Mouse (Mus musculus) mouse embryonic stem cell (cell line): Measurements from ENCODE around the gene Rufy4.

Experiments
- in situ Hi-C, 2 experiments: fragments of 300-500 bp; cut with MboI; formaldehyde crosslinking; loops; 1 replicate in 1 of 2; 3 replicates in 1 of 2; pipeline ENCODE4 v1.14.3; 2019 to 2020; ENCODE audit warnings: low sequenced_read_pairs in 2 of 2, low pct_unique_long_range_greater_than_20kb in 1 of 2, mixed read lengths in 1 of 2; ENCODE audit not compliant: unreplicated experiment in 1 of 2

Gene Rufy4

GRCm38 (mm10) chr1:74124991-74125552, at the start of gene Rufy4:
Gene Rufy4, plus strand, starts transcription at chr1:74125541.
- in situ Hi-C loops: loop anchor here in 1 of 2 experiments (5.0 kb wide), 1 partner anchor 223 kb away; no protein-coding TSS in a partner anchor

DNA sequence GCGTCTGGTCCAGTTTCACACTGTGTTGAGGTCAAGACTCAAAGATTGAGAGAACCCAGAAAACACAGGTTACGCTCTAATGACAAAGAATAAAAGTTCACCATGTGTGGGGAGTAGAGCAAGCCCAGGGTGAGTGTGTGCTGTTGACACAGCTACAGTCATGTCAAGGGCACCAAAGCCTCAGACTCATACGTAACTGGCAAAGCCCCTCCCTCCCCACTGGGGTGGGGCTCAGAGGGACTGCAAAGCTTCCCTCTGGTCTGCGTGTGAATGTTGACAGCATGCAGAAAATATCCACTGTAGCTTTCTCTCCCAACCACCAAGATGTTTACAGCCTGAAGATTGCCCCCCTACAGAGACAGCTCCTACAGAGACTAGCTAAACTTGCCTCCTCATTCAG, 49.1 kb upstream of the Rufy4 start:
- in situ Hi-C loops: loop anchor here (5.0 to 10.0 kb wide), 3 partner anchors 79 to 174 kb away; no protein-coding TSS in a partner anchor

DNA sequence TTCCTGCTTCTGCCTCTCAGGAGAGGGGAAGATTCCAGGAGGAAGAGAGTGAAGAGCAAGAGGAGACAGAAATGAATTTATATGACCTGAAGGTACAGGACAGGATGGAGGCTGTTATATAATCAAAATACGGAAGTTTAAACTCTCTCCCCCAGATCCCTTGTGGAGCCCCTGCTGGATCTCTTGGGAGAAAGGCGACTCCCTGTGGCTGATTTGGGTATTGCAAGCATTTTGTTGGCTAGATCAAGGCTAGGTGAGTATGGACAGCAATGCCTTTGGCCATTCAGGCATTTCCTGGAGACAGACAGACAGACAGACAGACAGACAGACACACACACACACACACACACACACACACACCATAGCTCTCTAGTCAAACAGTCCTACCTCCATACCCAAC, 48.0 kb upstream of the Rufy4 start:
- in situ Hi-C loops: loop anchor here (5.0 to 10.0 kb wide), 3 partner anchors 80 to 175 kb away; no protein-coding TSS in a partner anchor

DNA sequence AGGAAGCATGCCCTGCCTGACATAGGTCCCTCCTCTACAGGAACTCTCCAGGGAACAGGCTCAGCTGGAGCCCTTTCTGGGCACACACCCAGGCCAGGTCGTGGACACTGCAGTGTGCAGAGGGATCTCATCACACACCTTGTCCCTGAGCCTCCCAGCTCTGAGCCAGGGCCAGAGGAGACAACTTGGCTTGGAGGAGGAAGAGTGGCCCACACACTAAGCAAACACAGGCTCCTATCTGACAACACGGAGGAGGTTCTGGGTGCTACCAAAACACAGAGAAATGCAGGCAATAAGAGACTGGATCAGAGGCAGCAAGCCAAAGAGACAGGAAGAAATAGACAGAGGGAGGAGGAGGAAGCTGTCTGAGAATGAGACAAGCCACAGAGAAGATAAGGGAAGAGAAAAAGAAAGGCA, 43.8 kb upstream of the Rufy4 start:
- in situ Hi-C loops: no loop called here

DNA sequence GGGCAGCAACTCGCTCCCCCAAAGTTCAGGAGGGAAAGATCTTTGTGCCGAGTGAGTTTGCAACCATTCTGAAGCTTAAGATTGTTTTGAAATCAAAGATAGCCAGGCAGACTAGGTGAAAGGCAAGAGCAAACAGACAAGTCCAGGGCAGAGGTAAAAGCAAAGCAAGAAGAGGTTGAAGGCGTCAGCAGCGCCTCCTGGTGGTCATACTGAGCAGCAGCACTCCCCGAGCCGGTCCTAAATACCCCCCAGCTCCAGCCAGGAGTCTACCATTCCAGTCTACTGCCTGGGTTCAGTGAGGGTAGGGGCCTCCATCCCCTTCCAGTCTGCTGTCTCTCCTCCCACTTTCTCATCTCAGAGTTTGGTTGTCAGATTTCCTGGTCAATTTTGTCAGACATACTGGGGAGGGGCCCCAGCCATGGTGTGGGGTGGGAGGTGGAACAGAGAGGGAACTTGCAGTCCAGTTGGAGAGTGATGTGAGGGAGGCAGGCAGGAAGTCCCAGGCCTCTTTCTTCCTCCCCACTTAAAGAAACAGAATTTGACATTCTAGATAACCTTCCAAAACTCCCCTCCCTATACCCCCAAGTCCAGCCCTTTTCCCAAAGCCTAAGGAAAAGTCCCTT, 42.4 kb upstream of the Rufy4 start:
- in situ Hi-C loops: no loop called here

DNA sequence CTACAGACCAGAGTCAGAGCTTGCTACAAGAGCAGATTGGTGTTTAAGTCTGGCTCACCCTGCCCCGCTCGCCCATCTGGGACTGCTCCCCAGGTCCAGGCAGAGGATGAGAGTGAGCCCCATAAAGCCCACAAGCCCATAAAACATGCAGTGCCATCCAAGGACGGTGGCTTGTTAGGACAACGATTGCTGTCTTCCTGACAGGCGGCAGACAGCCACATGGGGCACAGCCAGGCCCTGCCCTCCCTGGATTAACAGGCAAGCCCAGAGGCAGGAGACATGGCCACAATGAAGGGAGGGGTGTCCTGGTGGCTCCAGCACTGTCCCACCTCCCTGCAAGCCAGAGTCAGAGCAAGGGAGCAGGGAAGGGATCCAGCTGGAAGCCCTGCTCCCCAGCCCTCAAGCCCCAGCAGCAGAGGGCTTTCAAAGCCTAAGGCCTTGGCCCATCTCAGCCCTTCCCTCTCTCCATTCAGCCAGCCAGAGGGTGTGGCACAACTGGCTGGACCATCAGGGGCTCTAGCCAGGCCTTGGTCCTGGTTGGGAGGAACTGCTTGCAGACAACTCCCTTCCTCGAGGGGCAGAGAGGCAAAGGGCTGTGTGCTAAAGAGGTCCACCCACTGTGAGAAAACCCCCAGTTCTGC, 41.2 kb upstream of the Rufy4 start:
- in situ Hi-C loops: no loop called here

DNA sequence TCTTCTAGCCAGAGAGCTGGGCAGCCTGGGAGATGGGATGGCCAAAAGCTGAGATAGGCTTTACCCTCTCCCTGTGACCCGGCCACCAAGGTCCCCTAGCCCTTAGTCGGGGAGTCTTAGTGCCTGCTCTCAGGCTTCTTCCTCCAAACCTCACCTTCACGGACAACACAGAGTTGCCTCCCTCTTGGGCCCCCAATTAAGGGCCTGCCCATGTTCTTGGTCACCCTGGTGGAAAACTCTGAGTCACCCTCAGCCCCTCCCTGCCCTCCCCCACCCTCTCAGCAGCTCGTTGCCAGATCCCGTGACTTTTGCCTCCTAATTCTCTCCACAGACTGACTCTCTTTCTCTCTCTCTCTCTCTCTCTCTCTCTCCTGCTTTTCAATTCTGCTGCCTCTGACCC, 40.6 kb upstream of the Rufy4 start:
- in situ Hi-C loops: no loop called here

DNA sequence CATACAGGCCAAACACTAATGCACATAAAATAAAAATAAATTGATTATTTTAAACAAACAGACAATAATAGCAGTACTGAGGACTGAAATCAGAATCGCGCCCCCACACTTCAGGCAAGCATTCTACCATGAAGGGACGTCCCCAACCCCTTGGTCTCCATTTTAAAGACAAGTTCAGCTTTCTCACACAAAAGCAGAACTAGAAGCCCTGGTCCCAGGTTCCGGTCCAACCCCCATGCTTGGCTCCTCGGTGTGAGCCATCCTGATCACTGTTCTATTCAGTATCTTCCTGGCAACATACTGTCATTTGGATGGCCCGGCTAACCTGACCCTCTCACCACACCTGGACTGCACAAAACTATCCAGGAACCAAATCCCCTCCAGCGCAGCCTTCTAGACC, 39.8 kb upstream of the Rufy4 start:
- in situ Hi-C loops: no loop called here

GRCm38 (mm10) chr1:74088569-74088968, 36.8 kb upstream of the Rufy4 start:
- in situ Hi-C loops: no loop called here

DNA sequence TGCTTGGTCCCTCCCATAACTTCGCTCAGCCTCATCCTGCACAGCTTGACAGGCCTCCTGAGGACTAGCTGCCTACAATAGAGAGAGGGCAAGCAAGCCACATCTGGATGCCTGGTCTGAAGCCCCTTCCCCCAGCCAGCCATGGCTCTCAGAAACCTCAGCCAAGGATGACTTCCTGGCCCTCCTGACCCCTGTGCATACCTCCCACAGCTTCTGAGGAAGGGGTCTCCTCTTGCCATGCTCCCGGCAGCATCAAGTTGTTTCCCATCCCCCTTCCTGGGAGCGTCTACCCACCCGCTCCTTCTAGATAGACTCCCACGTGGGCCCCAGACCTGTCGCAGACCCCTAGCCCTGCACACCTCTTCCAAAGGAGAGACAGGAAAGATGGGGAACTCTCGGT, 35.0 kb upstream of the Rufy4 start:
- in situ Hi-C loops: no loop called here

- in situ Hi-C loops: no loop called here
Measured at GRCm38 (mm10) chr1:74091138-74091537, 34.2 kb upstream of the Rufy4 start.

GRCm38 (mm10) chr1:74091611-74092224, 33.6 kb upstream of the Rufy4 start:
- in situ Hi-C loops: no loop called here

DNA sequence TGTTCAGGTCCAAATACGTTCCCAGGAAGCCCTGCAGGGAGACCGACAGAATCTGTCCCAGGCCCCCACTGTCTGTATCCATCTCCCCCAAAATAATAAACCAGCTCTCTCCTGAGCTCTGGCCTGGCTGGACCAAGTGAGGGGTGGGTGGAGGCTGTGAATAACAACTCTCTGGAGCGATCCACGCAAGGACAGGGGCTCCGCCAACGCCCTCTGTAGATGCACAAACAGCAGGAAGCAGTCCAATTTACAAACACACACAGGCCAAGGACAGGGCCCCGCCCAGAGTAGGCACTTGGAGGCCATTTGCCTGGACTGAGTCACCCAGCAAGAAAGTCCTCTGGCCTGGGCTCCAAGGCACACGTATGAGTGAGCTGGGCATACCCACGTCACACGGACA, 33.1 kb upstream of the Rufy4 start:
- in situ Hi-C loops: no loop called here

DNA sequence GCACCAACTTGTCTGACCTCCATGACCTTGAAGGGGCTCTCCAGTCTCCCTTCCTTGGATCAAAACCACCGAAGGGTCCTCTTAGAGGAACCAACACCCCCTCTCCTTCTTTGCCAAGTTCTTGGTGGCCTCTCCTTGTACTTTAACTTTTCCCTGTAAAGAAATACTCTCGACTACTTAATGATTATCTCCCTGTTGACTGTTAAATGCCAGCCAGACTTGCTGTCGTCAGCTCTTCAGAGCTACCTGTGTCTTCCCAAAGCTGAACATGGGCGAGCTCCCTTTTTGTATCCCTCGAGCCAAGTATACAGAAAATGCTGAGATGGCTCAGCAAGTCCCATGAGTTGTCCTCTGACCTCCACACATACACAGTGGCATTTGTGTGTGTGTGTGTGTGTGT, 31.9 kb upstream of the Rufy4 start:
- in situ Hi-C loops: no loop called here

DNA sequence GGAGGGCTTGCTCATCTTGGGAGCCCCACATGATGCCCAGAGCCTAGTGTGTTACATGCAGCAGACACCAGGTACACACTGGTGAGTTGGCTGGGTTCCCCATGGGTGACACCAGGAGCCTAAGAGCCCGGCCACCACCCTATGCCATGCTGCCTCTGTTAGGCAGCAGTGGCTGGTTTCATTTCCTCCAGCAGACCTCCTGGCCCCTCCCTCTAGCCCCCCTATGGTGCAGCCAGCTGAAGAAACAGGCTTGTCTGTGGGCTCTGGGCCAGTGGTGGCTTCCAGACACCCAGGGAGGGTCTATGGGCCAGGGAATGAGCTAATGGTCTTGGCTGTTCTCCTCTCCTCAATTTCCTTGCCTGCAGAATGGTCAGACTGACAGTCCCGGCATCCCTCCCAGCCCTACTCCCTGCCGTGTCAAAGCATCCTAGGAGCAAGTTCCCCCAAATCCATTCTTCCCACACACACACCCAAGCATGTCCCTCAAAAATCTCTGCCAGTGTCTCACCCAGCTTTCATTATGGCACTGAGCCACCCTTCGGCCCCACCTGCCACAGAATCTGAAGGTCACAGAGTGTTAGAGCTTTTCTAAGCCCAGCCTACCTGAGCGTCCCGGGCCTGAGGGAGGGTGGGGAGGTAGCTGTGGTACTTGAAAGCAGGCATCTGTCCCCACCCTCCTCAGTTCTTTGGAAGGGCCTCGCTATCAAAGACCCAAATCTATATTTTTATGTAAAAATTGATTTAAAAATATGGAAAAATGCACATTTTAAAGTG, 30.7 kb upstream of the Rufy4 start:
- in situ Hi-C loops: no loop called here

GRCm38 (mm10) chr1:74095296-74095695, 30.0 kb upstream of the Rufy4 start:
- in situ Hi-C loops: no loop called here

DNA sequence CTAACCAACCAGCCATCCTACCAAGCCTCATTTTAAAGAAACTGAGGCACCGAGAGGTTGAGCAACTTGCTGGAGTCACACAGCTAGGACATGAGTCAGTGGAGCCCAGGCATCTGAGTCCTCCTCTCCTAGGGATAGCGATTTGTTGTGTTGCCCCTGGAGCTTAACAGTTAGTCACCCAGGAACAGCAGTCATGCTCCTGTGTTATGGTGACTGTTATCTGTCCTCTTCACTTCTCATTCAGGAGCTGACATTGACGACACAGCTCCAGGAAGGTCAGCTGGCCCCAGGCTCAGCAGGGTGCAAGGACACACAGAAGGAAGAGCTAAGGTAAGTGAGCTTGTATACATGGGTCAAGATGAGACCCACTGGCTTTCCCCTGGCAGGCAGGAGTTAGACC, 29.6 kb upstream of the Rufy4 start:
- in situ Hi-C loops: no loop called here

GRCm38 (mm10) chr1:74098004-74099000, 27.0 kb upstream of the Rufy4 start:
- in situ Hi-C loops: no loop called here
